Mouse (Mus musculus): ENCODE measurements around the gene Klc2.
"Not testable (repeated sequence)": the region's sequence is repeated elsewhere in the genome, so short reads cannot be mapped to it uniquely, and the experiment has no call there.

Klc2 gene

DNA sequence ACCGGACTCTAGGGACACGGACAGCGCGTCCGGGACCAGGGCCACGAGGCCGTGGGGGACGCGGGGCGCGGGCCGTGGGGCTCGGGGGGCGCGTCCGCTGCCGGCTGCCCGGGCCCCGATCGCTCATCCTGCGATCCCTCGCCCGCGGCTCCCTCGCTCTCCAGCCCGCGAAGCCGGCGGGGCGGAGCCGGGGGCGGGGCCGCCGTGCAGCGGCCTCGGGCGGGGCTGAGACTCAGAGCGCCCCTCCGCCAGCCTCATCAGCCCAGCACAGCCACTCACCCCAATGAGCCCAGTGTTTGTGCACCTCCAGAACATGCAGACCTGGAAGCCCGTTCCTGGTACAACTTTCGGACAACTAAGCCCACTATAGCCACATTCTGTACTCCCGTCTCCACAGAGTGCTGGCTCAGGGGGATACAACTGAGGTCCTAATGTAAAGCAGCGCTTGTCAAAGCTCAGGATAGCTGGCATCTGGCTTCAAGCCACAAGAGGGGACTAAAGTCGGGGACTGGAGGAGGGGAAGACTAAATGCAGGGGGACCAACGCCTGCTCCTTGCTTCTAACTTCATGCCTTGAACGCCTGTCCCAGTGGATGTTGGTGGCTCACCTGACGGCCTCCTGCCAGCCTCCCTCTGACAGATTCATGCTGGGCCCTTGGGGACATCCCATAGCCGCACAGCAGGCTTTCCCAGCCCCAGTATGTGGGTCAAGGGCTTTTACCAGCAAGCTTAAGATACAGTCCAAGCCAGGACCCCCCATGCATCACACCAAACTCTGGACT, 19.8 kb downstream of the Klc2 start, which contains the start of gene Cnih2:
Gene Cnih2 (minus strand): TSS at position 159 of the 781 bp plus-strand sequence.
- peak; percentile 73 for DNase-seq

DNA sequence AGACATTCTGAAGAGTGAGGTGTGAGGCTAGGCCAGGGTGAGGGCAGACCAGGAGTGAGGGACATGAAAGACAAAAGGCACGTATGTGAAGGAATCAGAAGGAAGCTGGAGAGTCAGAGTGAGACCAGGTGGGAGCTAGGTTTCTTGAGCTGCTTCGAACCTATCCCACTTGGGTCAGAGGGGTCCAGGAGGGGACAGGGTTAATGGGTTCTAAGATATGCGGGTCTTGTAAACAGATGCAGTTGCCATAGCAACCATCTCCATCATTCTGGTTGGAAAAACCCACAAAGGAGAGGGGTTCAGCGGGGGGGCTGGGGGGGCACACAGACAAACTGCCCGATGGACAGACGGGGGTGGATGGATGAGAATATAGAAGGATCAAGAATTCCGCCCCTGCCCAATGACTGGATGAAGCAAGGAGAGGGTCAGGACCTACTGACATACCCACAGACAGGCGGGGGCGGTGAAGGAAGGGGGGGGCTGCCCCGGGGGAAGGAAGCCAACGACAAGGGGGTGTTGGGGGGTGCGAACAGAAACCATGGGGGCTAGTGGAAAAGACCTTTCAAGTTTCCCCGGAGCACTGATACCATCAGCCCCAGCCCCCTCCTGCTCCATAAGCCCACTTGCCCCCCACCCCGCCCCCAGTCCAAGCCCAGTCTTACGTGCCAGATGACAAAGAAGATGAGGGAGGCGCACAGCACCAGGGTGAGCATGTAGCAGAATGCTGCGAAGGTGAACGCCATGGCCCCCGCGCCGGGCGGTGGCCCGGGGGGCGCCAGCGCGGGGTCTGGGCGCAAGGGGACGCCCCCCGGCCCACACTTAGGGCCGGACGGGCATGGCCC, 20.6 kb downstream of the Klc2 start:
- no peak for DNase-seq

DNA sequence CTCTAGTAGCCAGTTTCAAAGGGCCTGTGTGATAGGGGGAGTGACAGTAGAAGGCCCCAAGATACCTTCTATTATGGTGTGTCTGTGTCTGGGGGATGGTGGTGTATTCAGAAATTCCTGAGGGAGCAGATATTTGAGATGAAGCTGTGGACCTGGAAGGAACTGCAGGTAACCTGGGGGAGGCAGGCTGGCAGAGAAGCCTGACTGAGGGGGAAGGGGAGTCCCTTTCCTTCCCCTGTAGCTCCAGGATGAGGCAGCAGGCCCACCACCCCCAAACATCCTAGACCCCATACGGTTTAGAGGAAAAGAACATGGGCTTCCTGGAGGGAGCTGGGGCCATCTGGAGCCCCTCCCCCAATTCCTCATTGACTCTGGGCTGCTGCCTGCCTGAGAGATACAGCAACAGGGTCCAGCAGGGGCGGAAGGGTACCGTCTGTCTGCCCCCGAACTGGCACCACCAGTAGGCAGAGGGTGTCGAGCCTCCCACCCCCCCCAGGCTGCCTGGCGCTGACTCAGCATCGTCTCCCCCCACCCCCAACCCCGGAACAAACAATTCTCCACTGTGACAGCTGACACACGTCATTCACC, 22.4 kb downstream of the Klc2 start:
- no peak for DNase-seq

GRCm38 (mm10) chr19:5094746-5095417, 23.5 kb downstream of the Klc2 start:
- no peak for DNase-seq

DNA sequence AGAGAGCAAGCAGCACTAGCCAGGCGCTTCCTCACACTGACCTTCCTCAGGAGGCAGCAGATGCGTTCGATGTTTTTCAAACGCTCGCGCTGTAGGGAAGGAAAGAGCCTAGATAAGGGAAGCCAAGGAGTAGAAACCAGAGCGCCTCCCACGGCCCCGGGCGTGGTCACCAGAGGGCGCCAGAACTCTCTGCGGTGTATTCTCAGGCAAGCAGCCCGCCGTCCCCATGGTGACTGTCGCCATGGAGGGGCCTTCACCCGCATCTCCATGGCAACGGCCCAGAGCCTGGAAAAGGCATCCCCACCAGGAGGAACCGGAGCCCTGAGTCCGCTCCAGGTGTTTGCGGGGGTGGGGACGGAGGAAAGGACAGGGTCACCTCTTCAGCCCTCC, 24.1 kb downstream of the Klc2 start:
- peak; percentile 96 for DNase-seq

DNA sequence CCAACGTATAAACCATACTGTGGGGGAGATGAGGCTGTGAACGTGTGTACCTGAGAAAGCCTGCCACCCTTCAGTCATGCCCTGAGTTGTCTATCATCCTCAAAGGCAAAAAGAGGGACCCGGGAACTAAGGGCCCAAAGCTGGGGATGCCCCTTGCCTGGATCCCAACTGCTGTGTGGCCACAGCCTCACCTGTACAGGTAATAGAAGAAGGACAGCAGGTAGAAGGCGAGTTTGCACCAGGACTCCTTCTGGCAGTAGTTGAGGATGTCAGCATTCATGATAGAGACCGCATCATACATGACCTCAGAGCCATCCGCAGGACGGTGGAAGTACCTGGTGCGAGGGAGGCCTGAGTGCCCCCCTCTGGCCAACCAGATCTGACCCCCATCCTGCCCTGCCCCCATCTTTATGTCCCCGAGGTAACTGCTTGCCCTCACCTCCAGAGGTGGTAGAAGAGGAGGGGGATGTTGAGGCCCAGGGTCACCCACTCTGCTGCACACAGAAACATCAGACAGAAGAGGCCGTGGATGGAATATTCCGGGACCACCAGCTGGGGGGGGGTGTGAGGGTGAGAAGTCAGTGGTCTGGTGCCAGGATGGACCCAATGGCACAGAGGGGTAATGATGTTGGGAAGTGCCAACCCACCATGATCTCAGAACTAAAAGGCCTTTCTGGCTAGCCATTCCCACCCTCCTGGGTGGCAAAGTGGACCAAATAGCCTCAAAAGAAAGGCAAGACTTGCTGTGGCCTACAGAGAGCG, 24.7 kb downstream of the Klc2 start:
- no peak for DNase-seq

DNA sequence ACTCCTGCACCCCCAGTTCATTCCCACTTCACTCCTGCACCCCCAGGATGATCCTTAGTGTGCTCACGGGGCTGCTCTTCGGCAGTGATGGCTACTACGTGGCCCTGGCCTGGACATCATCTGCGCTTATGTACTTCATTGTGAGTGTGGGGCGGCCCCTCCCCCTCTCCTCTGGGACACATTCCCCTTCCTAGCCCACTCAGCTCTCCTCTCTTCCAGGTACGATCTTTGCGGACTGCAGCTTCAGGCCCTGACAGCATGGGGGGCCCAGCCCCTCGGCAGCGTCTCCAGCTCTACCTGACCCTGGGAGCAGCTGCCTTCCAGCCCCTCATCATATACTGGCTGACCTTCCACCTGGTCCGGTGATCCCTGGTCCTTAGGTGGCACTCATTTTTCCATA, 26.3 kb downstream of the Klc2 start:
- DNase-seq = no peak

GRCm38 (mm10) chr19:5089324-5089723, 29.0 kb downstream of the Klc2 start:
- no peak for DNase-seq

DNA sequence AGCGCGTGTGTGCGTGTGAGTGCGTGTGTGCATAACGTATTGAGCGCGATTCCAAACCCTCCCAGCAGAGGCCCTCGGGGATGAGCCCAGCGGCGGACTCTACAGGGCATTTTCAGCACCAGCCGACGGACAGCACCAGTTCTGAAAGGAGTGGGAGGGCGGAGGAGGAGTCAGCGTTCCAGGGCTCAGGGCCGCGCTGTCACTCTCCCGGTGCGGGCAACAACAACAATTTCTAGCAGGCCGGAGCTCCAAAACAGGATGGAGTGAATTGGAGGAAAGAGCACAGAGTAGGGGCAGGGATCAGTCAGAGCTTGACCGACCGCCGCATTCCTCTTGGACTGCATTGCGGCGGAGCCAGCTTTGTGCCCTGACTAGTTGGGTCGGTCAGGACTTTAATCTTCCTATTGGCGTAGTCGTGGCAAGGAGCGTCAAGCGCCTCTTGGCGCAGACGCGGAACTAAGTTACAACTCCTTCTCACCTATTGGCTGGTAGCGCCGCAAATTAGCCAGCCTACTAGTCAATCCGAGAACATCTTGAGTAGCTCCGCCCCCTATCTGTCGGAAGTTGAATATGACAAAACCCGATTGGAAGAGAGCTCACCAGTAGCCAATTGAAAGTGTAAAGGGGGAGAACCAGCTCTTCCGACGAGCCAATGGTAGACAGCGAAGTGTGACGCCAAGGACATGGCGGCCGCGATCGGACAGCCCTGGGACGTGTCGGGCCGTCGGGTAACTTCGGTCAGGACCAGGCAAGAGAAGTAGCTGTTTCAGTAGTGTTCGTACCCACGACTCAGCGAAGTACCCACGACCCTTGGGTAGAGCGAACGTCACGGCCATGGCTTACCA, 30.3 kb downstream of the Klc2 start, which contains the start of gene Yif1a:
Gene Yif1a (plus strand): TSS at position 655 of the 845 bp plus-strand sequence.
- DNase-seq = peak; percentile 98

- not testable (repeated sequence) for DNase-seq
Measured at GRCm38 (mm10) chr19:5086533-5086932, 31.8 kb downstream of the Klc2 start.

- DNase-seq = no peak
Measured at GRCm38 (mm10) chr19:5085145-5085863, 33.1 kb downstream of the Klc2 start, which contains the start of gene Tmem151a. TSS of gene Tmem151a (minus strand) at chr19:5085531.

DNA sequence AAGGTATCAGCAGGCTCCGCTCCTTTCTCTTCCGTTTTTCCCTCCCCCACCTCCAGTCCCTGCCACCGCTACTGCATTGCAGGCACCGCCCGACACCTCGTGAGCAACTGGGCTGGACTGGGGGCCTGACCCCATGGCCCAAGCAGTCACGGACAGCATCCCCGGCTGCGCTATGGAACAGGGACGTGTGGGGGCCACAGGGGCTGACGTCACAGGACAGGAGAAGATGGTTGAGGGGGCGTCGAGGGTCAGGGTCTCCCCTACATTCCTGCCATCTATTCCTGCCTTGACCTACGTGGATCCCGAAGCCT, 33.6 kb downstream of the Klc2 start:
- DNase-seq = no peak

DNA sequence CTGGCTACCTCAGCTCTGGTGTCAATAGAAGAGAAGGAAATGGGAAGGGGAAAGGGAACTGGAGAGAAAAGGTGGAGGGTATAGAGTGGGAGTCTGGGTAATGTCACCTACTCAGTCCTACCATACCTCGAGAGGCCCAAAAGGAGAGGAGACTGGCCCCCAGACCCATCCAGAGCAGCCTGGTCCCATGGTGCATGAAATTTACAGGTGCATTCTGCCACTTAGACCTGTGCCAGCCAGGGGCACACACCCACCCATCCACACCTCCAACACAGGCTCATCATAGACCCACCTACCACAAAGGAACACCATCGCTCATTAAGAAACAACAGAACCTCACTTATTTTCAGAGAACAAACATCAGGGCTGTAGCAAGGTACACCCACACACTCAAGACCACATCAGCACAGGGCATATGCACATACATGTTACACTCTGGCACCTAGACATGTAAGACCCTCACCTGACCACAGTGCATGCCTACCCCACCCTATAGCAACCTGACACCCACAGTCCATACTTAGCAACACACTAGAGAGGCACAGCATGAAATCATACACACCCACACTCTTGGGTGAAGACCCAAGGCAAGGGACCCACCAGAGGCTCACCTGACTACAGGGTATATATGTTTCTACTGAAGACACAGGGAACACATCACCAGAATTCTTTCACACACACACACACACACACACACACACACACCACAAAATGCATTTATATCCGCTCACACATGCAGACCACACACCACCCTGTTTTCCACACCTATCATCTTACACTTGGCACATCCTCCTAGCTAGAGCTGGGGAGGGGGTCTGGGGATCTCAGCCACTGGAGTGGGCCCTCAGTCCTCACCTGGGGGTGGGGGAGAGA, 34.2 kb downstream of the Klc2 start:
- no peak for DNase-seq

GRCm38 (mm10) chr19:5082596-5082995, 35.8 kb downstream of the Klc2 start:
- no peak for DNase-seq

- DNase-seq = no peak
Measured at GRCm38 (mm10) chr19:5082005-5082404, 36.4 kb downstream of the Klc2 start.

- DNase-seq = no peak
Measured at GRCm38 (mm10) chr19:5079279-5079678, 39.1 kb downstream of the Klc2 start.

DNA sequence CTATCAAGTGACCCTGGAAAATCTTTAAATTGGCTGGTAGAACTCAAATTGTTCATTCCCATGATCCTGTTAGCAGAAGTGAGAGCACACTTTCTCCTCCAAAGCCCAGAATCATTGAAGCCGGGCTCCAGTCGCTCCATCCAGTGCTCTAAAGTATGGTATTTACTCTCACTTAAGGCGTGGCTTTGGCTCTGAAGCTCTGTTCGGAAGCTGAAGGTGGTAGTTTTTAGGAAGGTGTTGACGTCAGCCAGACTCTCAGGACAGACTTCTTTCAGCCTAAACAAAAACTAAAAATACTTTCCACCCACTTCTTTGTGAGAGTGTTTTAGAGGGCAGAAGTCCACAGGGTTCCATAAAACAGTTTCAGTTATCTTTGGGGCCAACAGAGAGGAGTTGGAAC, 44.8 kb downstream of the Klc2 start:
- DNase-seq = no peak

DNA sequence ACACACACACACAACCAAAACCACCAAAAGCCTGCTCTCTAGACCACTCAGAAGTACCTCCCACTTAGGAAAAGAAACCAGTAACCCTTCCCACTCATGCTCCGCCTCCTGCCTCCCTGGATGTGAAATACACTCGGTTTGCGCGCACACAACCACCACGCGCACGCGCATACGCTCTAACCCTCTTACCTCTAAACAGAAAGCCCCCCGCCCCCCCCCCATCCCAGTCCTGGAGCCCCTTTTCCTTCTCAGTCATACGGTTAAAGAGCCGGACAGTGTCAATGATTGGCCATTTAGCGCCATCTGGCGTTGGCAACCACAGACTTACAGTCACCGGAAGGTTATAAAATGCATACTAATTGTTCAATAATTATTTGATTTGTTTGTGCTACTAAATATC, 45.3 kb downstream of the Klc2 start:
- peak; percentile 72 for DNase-seq

GRCm38 (mm10) chr19:5072389-5073019, 45.9 kb downstream of the Klc2 start:
- DNase-seq = peak; percentile 67
